Comparison of ENCODE assay signal across 30 mouse cellular contexts in the genomic region with DNA sequence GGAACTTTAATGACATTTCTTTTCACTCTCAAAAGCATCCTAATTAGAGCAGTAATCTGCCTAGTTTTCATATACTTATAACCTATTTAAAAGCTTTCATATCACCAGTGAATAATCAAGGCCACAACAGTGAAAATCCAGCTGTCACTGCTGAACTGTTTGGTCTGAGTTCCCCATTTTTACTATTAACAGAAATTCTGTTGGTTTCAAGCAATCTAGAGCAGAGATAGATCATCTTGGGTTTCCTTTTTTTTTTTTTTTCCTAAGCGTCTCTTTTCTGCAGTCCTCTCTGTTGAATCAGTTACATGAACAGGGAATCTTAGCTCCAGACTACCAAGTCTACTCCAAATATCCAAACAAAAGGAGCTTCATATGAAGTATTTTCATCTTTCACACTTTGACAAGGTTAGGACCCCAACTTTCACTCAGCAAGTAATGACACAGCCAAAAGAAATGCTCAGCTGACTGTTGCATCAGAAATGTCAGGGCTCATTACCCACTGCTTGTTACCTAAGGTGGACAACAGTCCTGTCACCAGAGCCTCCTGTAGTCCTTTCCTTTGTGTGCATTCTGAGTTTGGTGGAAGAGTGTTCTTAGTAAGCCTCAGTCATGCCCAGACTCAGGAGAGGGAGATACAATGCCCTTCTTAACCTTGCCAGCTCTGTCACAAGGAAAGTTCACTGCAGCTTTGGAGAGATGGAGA. TPM values are rescaled to one million over a fixed set of nuclear protein-coding genes. Genes with fewer than 3 reads are reported as not detected.
"Had no signal": no experiment of that assay in that cellular context is flagged by ENCODE, and none has a peak within 500 bp of the region (broad histone marks: within the 10 kb centered on the region; RNA-seq: fewer than 3 reads in every experiment).

No protein-coding gene starts in this region.

- H3K9me3 ChIP-seq: heart, embryonic 13.5 days; heart, embryonic 15.5 days; hindbrain, embryonic 13.5 days; hindbrain, embryonic 15.5 days; kidney, embryonic 15.5 days; limb, embryonic 13.5 days; limb, embryonic 15.5 days; liver, embryonic 12.5 days had no signal

- H3K27me3 ChIP-seq: heart, embryonic 13.5 days; heart, embryonic 15.5 days; hindbrain, embryonic 13.5 days; hindbrain, embryonic 15.5 days; kidney, embryonic 15.5 days; limb, embryonic 13.5 days; limb, embryonic 15.5 days; liver, embryonic 12.5 days had no signal

- H3K27ac ChIP-seq: heart, adult 2 months; heart, embryonic 13.5 days; heart, embryonic 15.5 days; hindbrain, embryonic 13.5 days; hindbrain, embryonic 15.5 days; hindbrain, postnatal 0 days; kidney, embryonic 15.5 days; kidney, postnatal 0 days; layer of hippocampus, adult 2 months; limb, embryonic 13.5 days; limb, embryonic 15.5 days; liver, embryonic 12.5 days; liver, embryonic 14.5 days had no signal

- DNase-seq: gastrocnemius, postnatal 14 days; gastrocnemius, postnatal 36 days; heart, adult 2 months; heart, postnatal 14 days; heart, postnatal 36 days; kidney, adult 11 months; kidney, adult 2 months; kidney, adult 9 months; kidney, postnatal 14 days; kidney, postnatal 36 days; left cerebral cortex, postnatal 4 days had no signal

- H3K36me3 ChIP-seq: heart, embryonic 13.5 days; heart, embryonic 15.5 days; hindbrain, embryonic 13.5 days; hindbrain, embryonic 15.5 days; kidney, embryonic 15.5 days; limb, embryonic 13.5 days; limb, embryonic 15.5 days; liver, embryonic 12.5 days had no signal

- H3K4me3 ChIP-seq: heart, adult 2 months; heart, embryonic 13.5 days; heart, embryonic 15.5 days; hindbrain, embryonic 13.5 days; hindbrain, embryonic 15.5 days; kidney, embryonic 15.5 days; layer of hippocampus, adult 2 months; limb, embryonic 13.5 days; limb, embryonic 15.5 days; liver, embryonic 12.5 days had no signal

- H3K9ac ChIP-seq: heart, embryonic 13.5 days; heart, embryonic 15.5 days; hindbrain, embryonic 13.5 days; hindbrain, embryonic 15.5 days; kidney, embryonic 15.5 days; limb, embryonic 13.5 days; limb, embryonic 15.5 days; liver, embryonic 12.5 days; liver, embryonic 14.5 days had no signal

RNA-seq across cellular contexts. Expression of a gene that starts 23.3 kb away (rescaled TPM):
- total RNA-seq: gastrocnemius, adult 18-20 months; gastrocnemius, adult 8-10 months; gastrocnemius, postnatal 14 days; gastrocnemius, postnatal 36 days; hematopoietic stem cell, adult 5-6 weeks; liver, adult 2 months had no signal
- polyA plus RNA-seq: intestine, embryonic 14.5 days; intestine, embryonic 16.5 days; large intestine, adult 2 months; limb, embryonic 15.5 days; liver, adult 2 months; liver, embryonic 12.5 days; liver, embryonic 14.5 days had no signal
